Mouse (Mus musculus) forebrain, postnatal 0 days (tissue): ENCODE data around the gene Myo3b. TPM values are rescaled to one million over a fixed set of nuclear protein-coding genes. Genes with fewer than 3 reads are reported as not detected.

Experiments
- ATAC-seq: fragments of 200-750 bp; cut with Nextera tagmentation; 2 replicates; pipeline ENCODE4 v1.8.0; 2017; ENCODE audit warnings: mild to moderate bottlenecking, moderate library complexity
- DNase-seq: peaks from one replicate; pipeline ENCODE4 v3.0.0-alpha.2; 2015
- H3K27ac ChIP-seq: fragments of 300-500 bp; sonication (generic); 2 replicates; pipeline ENCODE4 v1.5.1; 2014; ENCODE audit warnings: low read depth, mild to moderate bottlenecking, antibody characterized with exemption, low read length, moderate library complexity, mixed read lengths
- H3K27me3 ChIP-seq: fragments of 300-500 bp; sonication (generic); 2 replicates; pipeline ENCODE4 v1.6.1; 2014; ENCODE audit warnings: mild to moderate bottlenecking, low read length, mixed read lengths; ENCODE audit not compliant: insufficient read depth
- H3K36me3 ChIP-seq: fragments of 300-500 bp; sonication (generic); 2 replicates; pipeline ENCODE4 v1.6.1; 2014; ENCODE audit warnings: mild to moderate bottlenecking, moderate library complexity; ENCODE audit not compliant: insufficient read depth
- H3K4me1 ChIP-seq: fragments of 300-500 bp; sonication (generic); 2 replicates; pipeline ENCODE4 v1.6.1; 2014; ENCODE audit warnings: antibody characterized with exemption; ENCODE audit not compliant: insufficient read depth
- H3K4me2 ChIP-seq: fragments of 300-500 bp; sonication (generic); 2 replicates; pipeline ENCODE4 v1.6.1; 2014; ENCODE audit warnings: low read depth, mild to moderate bottlenecking, moderate library complexity
- H3K4me3 ChIP-seq: fragments of 300-500 bp; sonication (generic); 2 replicates; pipeline ENCODE4 v1.5.1; 2014; ENCODE audit warnings: low read depth, low read length, mixed read lengths
- H3K9ac ChIP-seq: fragments of 300-500 bp; sonication (generic); 2 replicates; pipeline ENCODE4 v1.6.1; 2014; ENCODE audit warnings: mild to moderate bottlenecking
- H3K9me3 ChIP-seq: fragments of 300-500 bp; sonication (generic); 2 replicates; pipeline ENCODE4 v1.6.1; 2016; ENCODE audit warnings: low read length
- CTCF ChIP-seq: sonication (generic); IDR thresholded peaks from 2 replicates; pipeline ENCODE4 v1.5.1; 2016; ENCODE audit warnings: antibody characterized with exemption, control low read depth, low read depth
- WGBS: fragments of 180-500 bp; shearing (Covaris S2); extraction: QIAGEN DNeasy Blood & Tissue Kit; methylation state at CpG from one replicate; pipeline ENCODE4 v1.1.7; 2014; 5-methylcytosine and 5-hydroxymethylcytosine counted together
- polyA plus RNA-seq: library from polyadenylated mRNA; unstranded; fragments of >200 nt; fragmentation: Nextera tagmentation; extraction: Ambion mirVana; gene quantifications from 2 replicates; pipeline ENCODE4 v1.2.1, GENCODE M21; 2015
- total RNA-seq: library from RNA; depleted of rRNA; stranded (reverse); fragments of >200 nt; gene quantifications from 2 replicates; pipeline ENCODE4 v1.2.3, GENCODE M21; 2014

Myo3b gene
- total and polyA plus RNA-seq, 2 experiments from 2014 or later: 0.36 to 2.0 TPM

DNA sequence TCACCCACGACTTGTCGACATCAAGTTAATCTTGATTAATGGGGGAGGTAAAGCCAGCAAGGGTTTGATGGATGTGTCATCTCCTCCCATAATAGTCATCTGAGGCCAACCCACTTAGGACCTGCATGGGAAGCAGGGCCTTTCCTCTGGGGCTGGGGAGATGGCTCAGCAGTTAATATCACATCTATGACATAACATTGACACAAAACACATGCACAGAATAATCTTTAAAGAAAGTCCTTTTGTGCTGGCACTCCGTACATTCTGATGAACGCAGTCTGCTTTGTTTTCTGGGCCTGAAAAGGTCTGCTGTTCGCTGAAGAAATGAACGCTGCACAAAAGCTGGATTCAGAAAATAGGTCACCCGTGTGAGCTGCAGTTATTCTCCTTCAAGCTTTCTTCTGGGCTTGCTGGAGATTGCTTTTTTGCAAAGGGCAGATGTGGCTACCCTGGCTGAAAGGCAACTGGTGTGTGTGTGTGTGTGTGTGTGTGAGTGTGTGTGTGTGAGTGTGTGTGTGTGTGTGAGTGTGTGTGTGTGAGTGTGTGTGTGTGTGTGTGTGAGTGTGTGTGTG is 26.9 kb downstream of the Myo3b start:
- H3K9ac ChIP-seq: no peak overlapping the region
- TF ChIP-seq CTCF: no peak
- no peaks in the 10 kb centered on the region for H3K36me3 ChIP-seq
- no peaks in the 10 kb centered on the region for H3K4me1 ChIP-seq
- H3K4me3 ChIP-seq: no peak overlapping the region
- H3K27me3 ChIP-seq: no peaks in the 10 kb centered on the region
- 20% methylated on average over 7 of the region's 7 CpGs for WGBS
- H3K9me3 ChIP-seq: no peaks in the 10 kb centered on the region
- no peak for DNase-seq
- ATAC-seq: 0 out of 2 replicates have a peak, but pooled peaks have one; percentile 27
- no peak overlapping the region for H3K27ac ChIP-seq
- no peak overlapping the region for H3K4me2 ChIP-seq

DNA sequence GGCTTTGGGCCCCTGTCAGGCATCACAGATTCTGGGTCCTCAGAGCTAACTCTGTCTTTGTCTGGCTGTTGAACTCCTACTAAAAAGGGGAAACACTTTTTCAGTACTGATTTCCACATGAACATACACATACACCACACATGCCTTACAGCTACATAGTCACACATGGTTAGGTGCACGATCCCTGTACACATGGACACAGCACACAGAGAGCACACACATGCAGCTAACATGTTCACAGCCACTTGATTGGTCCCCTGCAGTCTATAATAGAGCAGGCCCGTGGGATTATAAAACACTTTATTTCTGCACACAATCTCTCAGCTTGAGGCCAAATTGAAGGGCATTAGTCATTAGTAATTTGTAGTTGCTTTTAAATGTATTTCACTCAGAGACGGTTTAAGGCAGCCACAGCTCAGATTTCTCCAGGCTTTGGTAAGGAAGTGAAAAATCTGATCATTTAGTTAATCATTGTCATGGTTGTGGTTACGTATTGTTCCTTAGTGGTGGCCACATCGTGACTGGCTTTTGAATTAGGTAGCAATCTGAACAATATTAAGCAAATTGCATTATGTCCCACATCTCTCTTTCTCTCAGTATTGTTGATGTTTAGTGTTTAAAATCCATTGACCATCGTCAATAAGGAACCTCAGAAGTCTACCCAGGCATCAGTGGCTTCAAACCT is 27.6 kb downstream of the Myo3b start:
- WGBS: 44% methylated on average over 6 of the region's 6 CpGs
- no peaks in the 10 kb centered on the region for H3K4me1 ChIP-seq
- no peak overlapping the region for H3K4me3 ChIP-seq
- no peak for TF ChIP-seq CTCF
- H3K27me3 ChIP-seq: no peaks in the 10 kb centered on the region
- H3K9me3 ChIP-seq: no peaks in the 10 kb centered on the region
- ATAC-seq: peak; percentile 23; the same call in 1 of the 2 replicates
- no peak overlapping the region for H3K27ac ChIP-seq
- H3K9ac ChIP-seq: no peak overlapping the region
- no peaks in the 10 kb centered on the region for H3K36me3 ChIP-seq
- no peak overlapping the region for H3K4me2 ChIP-seq
- DNase-seq: no peak

DNA sequence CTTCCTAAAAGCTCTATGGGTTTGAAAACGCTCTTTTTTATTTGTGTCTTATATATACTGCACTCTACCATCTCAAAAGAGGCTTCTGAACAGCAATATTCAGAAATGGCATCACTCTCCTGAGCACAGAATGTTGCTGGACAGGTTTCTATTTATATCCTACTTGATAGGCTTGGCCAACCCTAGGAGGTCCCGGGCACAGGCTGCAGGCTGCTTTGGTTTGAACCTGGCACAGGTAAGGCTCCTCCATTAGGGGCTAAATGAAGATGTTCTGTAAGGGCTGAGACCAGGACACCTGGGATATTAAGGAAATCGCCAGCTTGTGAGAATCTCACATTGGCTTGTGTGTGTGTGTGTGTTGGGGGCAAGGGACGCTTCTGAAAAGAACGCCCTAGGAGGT is 30.9 kb downstream of the Myo3b start:
- no peak for TF ChIP-seq CTCF
- no peaks in the 10 kb centered on the region for H3K36me3 ChIP-seq
- ATAC-seq (no peak), DNase-seq (no peak)
- WGBS: 86% methylated on average over 5 of the region's 5 CpGs
- H3K4me2 ChIP-seq: no peak overlapping the region
- H3K9ac ChIP-seq: no peak overlapping the region
- no peak overlapping the region for H3K4me3 ChIP-seq
- no peaks in the 10 kb centered on the region for H3K4me1 ChIP-seq
- no peaks in the 10 kb centered on the region for H3K27me3 ChIP-seq
- H3K27ac ChIP-seq: no peak overlapping the region
- no peaks in the 10 kb centered on the region for H3K9me3 ChIP-seq

DNA sequence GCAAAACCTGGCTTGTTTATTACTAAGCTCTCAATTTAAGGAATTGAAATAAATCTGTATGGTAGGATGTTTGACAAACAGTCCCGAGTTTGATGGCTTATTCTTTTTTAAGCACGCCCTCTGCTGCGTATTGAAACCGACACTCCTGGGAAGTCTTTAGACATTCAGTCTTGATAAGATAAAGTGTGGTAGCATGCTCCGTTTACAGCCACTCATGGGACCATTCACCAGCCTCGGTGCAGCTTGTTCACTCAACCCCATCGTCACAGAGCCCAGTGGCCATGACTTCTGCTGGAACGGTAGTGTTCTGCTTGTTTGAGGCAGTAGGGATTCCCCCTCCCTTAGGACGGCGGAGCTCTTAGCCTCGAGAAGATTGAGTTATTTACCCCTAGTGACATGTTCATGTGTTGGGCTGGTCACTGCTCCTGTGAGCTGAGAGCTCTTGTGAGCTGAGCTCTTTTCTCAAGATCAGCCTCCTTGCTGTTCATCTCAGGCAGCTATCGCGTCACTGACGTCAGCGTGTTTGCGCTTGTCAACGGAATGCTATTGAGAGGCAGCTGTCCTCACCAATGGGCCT is 44.6 kb downstream of the Myo3b start:
- whole genome bisulfite sequencing: 81% methylated on average over 17 of the region's 17 CpGs

DNA sequence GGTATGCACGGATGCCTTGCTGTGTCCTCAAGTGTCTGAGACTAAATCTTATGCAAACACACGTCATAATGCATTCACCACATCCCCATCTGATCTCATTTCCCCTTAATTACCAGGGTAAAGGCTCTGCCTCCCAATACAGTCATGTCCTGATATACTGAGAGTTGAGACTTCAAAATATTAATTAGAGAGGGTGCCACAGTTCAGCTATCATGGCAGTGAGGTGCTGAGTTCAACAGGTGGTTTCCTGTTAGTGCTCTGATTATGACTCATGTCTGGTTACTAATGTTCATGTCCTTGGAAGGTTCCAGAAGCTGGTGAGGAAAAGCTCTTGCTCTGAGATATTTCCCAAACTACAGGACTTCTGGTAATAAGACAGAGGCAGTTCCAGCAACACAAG is 52.3 kb downstream of the Myo3b start:
- no peak overlapping the region for H3K4me3 ChIP-seq
- H3K9ac ChIP-seq: no peak overlapping the region
- no peaks in the 10 kb centered on the region for H3K9me3 ChIP-seq
- no peaks in the 10 kb centered on the region for H3K4me1 ChIP-seq
- ATAC-seq (no peak), DNase-seq (no peak)
- H3K27ac ChIP-seq: no peak overlapping the region
- no peak for TF ChIP-seq CTCF
- WGBS: 68% methylated on average over 2 of the region's 2 CpGs
- H3K36me3 ChIP-seq: no peaks in the 10 kb centered on the region
- no peaks in the 10 kb centered on the region for H3K27me3 ChIP-seq
- no peak overlapping the region for H3K4me2 ChIP-seq

More for the DNA sequence above, 44.6 kb downstream of the Myo3b start:
- Histone ChIP-seq H3K4me1 (no peaks in the 10 kb centered on the region), H3K27ac (no peak overlapping the region), H3K36me3 (no peaks in the 10 kb centered on the region), H3K9ac (no peak overlapping the region), H3K27me3 (no peaks in the 10 kb centered on the region), H3K4me3 (no peak overlapping the region), H3K4me2 (no peak overlapping the region), H3K9me3 (no peaks in the 10 kb centered on the region)
- DNase-seq (no peak), ATAC-seq (no peak)
- TF ChIP-seq CTCF: no peak

DNA sequence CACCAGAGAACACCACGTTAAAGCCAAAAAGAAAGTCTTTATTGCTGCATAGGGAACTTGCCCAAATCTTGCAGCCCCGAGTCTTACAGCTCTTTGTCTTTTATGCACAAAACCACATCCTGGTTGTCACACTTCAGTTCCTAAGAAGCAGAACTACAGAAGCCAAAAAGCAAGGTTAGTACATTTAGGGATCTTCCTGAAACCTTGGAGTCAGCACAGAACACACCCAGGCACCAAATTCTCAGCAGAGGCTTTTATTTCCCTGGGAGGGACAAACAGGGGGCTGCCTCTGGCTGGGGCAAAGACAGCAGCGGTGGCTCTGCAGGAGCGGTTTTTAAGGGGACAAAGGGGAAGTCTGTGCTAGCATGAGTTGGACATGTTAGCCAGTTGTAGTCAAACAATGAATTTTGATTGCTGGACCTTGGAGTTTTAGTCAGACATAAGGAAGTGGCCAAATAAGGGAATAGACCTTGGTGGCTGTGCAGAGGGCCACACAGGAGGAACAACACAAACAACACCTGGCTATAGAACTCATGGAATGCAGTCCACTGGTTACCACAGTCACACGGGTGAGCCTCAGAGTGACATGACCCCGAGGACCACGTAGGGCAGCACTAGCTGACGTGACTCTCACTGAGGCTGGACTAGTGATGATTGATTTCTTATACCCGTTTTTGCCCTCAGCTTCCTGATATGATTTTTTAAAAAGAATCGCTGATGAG is 53.0 kb downstream of the Myo3b start:
- Histone ChIP-seq H3K9me3 (no peaks in the 10 kb centered on the region), H3K27me3 (no peaks in the 10 kb centered on the region), H3K36me3 (no peaks in the 10 kb centered on the region), H3K9ac (no peak overlapping the region), H3K4me3 (no peak overlapping the region), H3K4me1 (0 out of 2 replicates have a peak, but pooled peaks cover 3% of the 10 kb centered on the region), H3K4me2 (no peak overlapping the region), H3K27ac (no peak overlapping the region)
- WGBS: 69% methylated on average over 10 of the region's 10 CpGs
- ATAC-seq: no peak
- no peak for DNase-seq
- no peak for TF ChIP-seq CTCF

DNA sequence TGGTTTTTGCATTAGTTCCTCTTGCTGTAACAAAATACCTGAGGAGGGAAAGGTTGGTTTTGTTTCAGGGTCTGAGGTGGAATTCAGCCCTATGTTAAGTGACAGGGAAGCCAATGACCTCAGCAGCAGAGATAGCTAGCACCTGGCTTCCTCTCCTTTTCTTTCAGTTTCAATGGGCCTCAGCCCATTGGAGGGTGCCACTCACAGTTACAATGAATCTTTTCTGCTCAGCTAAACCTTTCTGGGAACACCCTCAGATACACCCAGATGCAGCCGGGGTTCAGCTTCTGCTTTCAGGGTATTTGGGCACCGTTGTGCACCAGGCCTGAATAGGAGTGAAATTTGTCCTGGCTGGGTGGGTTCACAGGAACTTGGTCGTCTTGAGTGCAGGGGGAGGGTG is 53.7 kb downstream of the Myo3b start:
- ATAC-seq (no peak), DNase-seq (no peak)
- H3K27me3 ChIP-seq: no peaks in the 10 kb centered on the region
- no peaks in the 10 kb centered on the region for H3K9me3 ChIP-seq
- 0 out of 2 replicates have a peak, but pooled peaks cover 3% of the 10 kb centered on the region for H3K4me1 ChIP-seq
- H3K9ac ChIP-seq: no peak overlapping the region
- H3K4me2 ChIP-seq: no peak overlapping the region
- WGBS: 31% methylated on average over 3 of the region's 3 CpGs
- H3K27ac ChIP-seq: no peak overlapping the region
- no peak overlapping the region for H3K4me3 ChIP-seq
- TF ChIP-seq CTCF: no peak
- H3K36me3 ChIP-seq: no peaks in the 10 kb centered on the region
